Mouse (Mus musculus): ENCODE data around the gene Tnp1. TPM values are rescaled to one million over a fixed set of nuclear protein-coding genes. Genes with fewer than 3 reads are reported as not detected.

Tnp1 gene
- polyA plus RNA-seq, 1 experiment = not detected

- TF ChIP-seq EP300 (IDR thresholded peaks at IDR 0.05; ENCODE audit: insufficient read depth, low read depth, low read length) (no peak), CTCF (IDR thresholded peaks at IDR 0.05; ENCODE audit: low read depth, low read length) (no peak), POLR2A (IDR thresholded peaks at IDR 0.05; ENCODE audit: insufficient read depth, low read length) (no peak)
- H3K9me3 ChIP-seq (replicated peaks; ENCODE audit: control insufficient read depth, insufficient read depth, low read length, poor library complexity, severe bottlenecking) = no peaks in the 10 kb centered on the region
- no peaks in the 10 kb centered on the region for H3K4me1 ChIP-seq (ENCODE audit: control insufficient read depth, insufficient read depth, low read length)
- no peak overlapping the region for H3K4me3 ChIP-seq (ENCODE audit: low read depth, low read length)
- no peak overlapping the region for H3K27ac ChIP-seq (ENCODE audit: insufficient read depth, low read length)
- no peaks in the 10 kb centered on the region for H3K36me3 ChIP-seq (ENCODE audit: control insufficient read depth, insufficient read depth, low read length, poor library complexity, severe bottlenecking)
- H3K9ac ChIP-seq (ENCODE audit: low read depth, poor library complexity, severe bottlenecking) = no peak overlapping the region
- H3K27me3 ChIP-seq (ENCODE audit: control insufficient read depth, insufficient read depth, low read length, poor library complexity, severe bottlenecking) = no peaks in the 10 kb centered on the region
Observed at GRCm38 (mm10) chr1:73040691-73041425, 25.1 kb upstream of the Tnp1 start.

GRCm38 (mm10) chr1:73038532-73038931, 22.8 kb upstream of the Tnp1 start:
- Histone ChIP-seq H3K27me3 (ENCODE audit: control insufficient read depth, insufficient read depth, low read length, poor library complexity, severe bottlenecking) (no peaks in the 10 kb centered on the region), H3K4me3 (ENCODE audit: low read depth, low read length) (no peak overlapping the region), H3K9me3 (replicated peaks; ENCODE audit: control insufficient read depth, insufficient read depth, low read length, poor library complexity, severe bottlenecking) (no peaks in the 10 kb centered on the region), H3K27ac (ENCODE audit: insufficient read depth, low read length) (no peak overlapping the region), H3K4me1 (ENCODE audit: control insufficient read depth, insufficient read depth, low read length) (no peaks in the 10 kb centered on the region), H3K36me3 (ENCODE audit: control insufficient read depth, insufficient read depth, low read length, poor library complexity, severe bottlenecking) (no peaks in the 10 kb centered on the region), H3K9ac (ENCODE audit: low read depth, poor library complexity, severe bottlenecking) (no peak overlapping the region)
- TF ChIP-seq POLR2A (IDR thresholded peaks at IDR 0.05; ENCODE audit: insufficient read depth, low read length) (no peak), EP300 (IDR thresholded peaks at IDR 0.05; ENCODE audit: insufficient read depth, low read depth, low read length) (no peak), CTCF (IDR thresholded peaks at IDR 0.05; ENCODE audit: low read depth, low read length) (no peak)

- no peaks in the 10 kb centered on the region for H3K4me1 ChIP-seq (ENCODE audit: control insufficient read depth, insufficient read depth, low read length)
- no peaks in the 10 kb centered on the region for H3K9me3 ChIP-seq (replicated peaks; ENCODE audit: control insufficient read depth, insufficient read depth, low read length, poor library complexity, severe bottlenecking)
- H3K27ac ChIP-seq (ENCODE audit: insufficient read depth, low read length) = no peak overlapping the region
- no peaks in the 10 kb centered on the region for H3K27me3 ChIP-seq (ENCODE audit: control insufficient read depth, insufficient read depth, low read length, poor library complexity, severe bottlenecking)
- H3K36me3 ChIP-seq (ENCODE audit: control insufficient read depth, insufficient read depth, low read length, poor library complexity, severe bottlenecking) = no peaks in the 10 kb centered on the region
- no peak overlapping the region for H3K9ac ChIP-seq (ENCODE audit: low read depth, poor library complexity, severe bottlenecking)
- H3K4me3 ChIP-seq (ENCODE audit: low read depth, low read length) = no peak overlapping the region
- no peak for TF ChIP-seq POLR2A (IDR thresholded peaks at IDR 0.05; ENCODE audit: insufficient read depth, low read length)
- no peak for TF ChIP-seq CTCF (IDR thresholded peaks at IDR 0.05; ENCODE audit: low read depth, low read length)
- TF ChIP-seq EP300 (IDR thresholded peaks at IDR 0.05; ENCODE audit: insufficient read depth, low read depth, low read length) = no peak
Observed at GRCm38 (mm10) chr1:73036536-73036935, 20.8 kb upstream of the Tnp1 start.

- H3K36me3 ChIP-seq (ENCODE audit: control insufficient read depth, insufficient read depth, low read length, poor library complexity, severe bottlenecking) = no peaks in the 10 kb centered on the region
- no peak overlapping the region for H3K27ac ChIP-seq (ENCODE audit: insufficient read depth, low read length)
- no peak overlapping the region for H3K9ac ChIP-seq (ENCODE audit: low read depth, poor library complexity, severe bottlenecking)
- TF ChIP-seq EP300 (IDR thresholded peaks at IDR 0.05; ENCODE audit: insufficient read depth, low read depth, low read length) = no peak
- no peak for TF ChIP-seq POLR2A (IDR thresholded peaks at IDR 0.05; ENCODE audit: insufficient read depth, low read length)
- TF ChIP-seq CTCF (IDR thresholded peaks at IDR 0.05; ENCODE audit: low read depth, low read length) = no peak
- H3K4me3 ChIP-seq (ENCODE audit: low read depth, low read length) = no peak overlapping the region
- no peaks in the 10 kb centered on the region for H3K27me3 ChIP-seq (ENCODE audit: control insufficient read depth, insufficient read depth, low read length, poor library complexity, severe bottlenecking)
- no peaks in the 10 kb centered on the region for H3K9me3 ChIP-seq (replicated peaks; ENCODE audit: control insufficient read depth, insufficient read depth, low read length, poor library complexity, severe bottlenecking)
- no peaks in the 10 kb centered on the region for H3K4me1 ChIP-seq (ENCODE audit: control insufficient read depth, insufficient read depth, low read length)
Observed at GRCm38 (mm10) chr1:73035726-73036125, 20.0 kb upstream of the Tnp1 start.

GRCm38 (mm10) chr1:73032491-73032890, 16.8 kb upstream of the Tnp1 start:
- no peak overlapping the region for H3K9ac ChIP-seq (ENCODE audit: low read depth, poor library complexity, severe bottlenecking)
- H3K4me1 ChIP-seq (ENCODE audit: control insufficient read depth, insufficient read depth, low read length) = no peaks in the 10 kb centered on the region
- no peaks in the 10 kb centered on the region for H3K9me3 ChIP-seq (replicated peaks; ENCODE audit: control insufficient read depth, insufficient read depth, low read length, poor library complexity, severe bottlenecking)
- no peaks in the 10 kb centered on the region for H3K36me3 ChIP-seq (ENCODE audit: control insufficient read depth, insufficient read depth, low read length, poor library complexity, severe bottlenecking)
- no peak for TF ChIP-seq EP300 (IDR thresholded peaks at IDR 0.05; ENCODE audit: insufficient read depth, low read depth, low read length)
- no peaks in the 10 kb centered on the region for H3K27me3 ChIP-seq (ENCODE audit: control insufficient read depth, insufficient read depth, low read length, poor library complexity, severe bottlenecking)
- no peak overlapping the region for H3K27ac ChIP-seq (ENCODE audit: insufficient read depth, low read length)
- no peak overlapping the region for H3K4me3 ChIP-seq (ENCODE audit: low read depth, low read length)

- Histone ChIP-seq H3K27me3 (ENCODE audit: control insufficient read depth, insufficient read depth, low read length, poor library complexity, severe bottlenecking) (no peaks in the 10 kb centered on the region), H3K4me1 (ENCODE audit: control insufficient read depth, insufficient read depth, low read length) (no peaks in the 10 kb centered on the region), H3K9ac (ENCODE audit: low read depth, poor library complexity, severe bottlenecking) (no peak overlapping the region), H3K4me3 (ENCODE audit: low read depth, low read length) (no peak overlapping the region), H3K36me3 (ENCODE audit: control insufficient read depth, insufficient read depth, low read length, poor library complexity, severe bottlenecking) (no peaks in the 10 kb centered on the region), H3K9me3 (replicated peaks; ENCODE audit: control insufficient read depth, insufficient read depth, low read length, poor library complexity, severe bottlenecking) (no peaks in the 10 kb centered on the region), H3K27ac (ENCODE audit: insufficient read depth, low read length) (no peak overlapping the region)
- no peak for TF ChIP-seq CTCF (IDR thresholded peaks at IDR 0.05; ENCODE audit: low read depth, low read length)
- no peak for TF ChIP-seq POLR2A (IDR thresholded peaks at IDR 0.05; ENCODE audit: insufficient read depth, low read length)
- no peak for TF ChIP-seq EP300 (IDR thresholded peaks at IDR 0.05; ENCODE audit: insufficient read depth, low read depth, low read length)
Observed at GRCm38 (mm10) chr1:73028741-73029140, 13.0 kb upstream of the Tnp1 start.
